Mouse (Mus musculus): ENCODE results near the gene Gzmc. TPM values are rescaled to one million over a fixed set of nuclear protein-coding genes. Genes with fewer than 3 reads are reported as not detected.
"Not testable (repeated sequence)": the region's sequence is repeated elsewhere in the genome, so short reads cannot be mapped to it uniquely, and the experiment has no call there.

Gene Gzmc
- polyA plus RNA-seq, 1 experiment from 2014 or later, result not detected

DNA sequence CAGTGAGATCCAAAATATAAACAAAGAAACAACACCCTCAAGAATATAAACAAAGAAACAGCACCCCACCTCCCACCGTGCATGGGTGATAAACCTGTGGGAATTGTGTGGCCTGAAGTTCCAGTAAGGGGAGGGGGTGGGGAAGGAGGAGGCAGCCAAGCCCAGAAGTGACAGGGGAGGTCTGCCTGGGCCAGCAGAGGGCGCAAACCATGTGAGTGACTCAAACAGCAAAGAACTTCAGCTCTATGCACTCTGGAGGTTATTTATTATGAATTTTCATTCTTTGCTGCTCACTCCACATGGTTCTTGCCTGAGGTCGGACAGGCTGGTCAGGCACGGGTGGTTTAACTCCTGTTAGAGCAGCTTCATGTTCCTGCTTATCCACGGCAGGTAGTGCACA lies 29.4 kb downstream of the Gzmc start:
- not testable (repeated sequence) for H3K9me3 ChIP-seq (ENCODE audit: control insufficient read depth, low read length); H3K4me1 ChIP-seq (replicated peaks; ENCODE audit: control insufficient read depth, insufficient read depth, low read length); H3K36me3 ChIP-seq (ENCODE audit: control insufficient read depth, insufficient read depth); H3K4me2 ChIP-seq (ENCODE audit: low read length); H3K4me3 ChIP-seq (replicated peaks; ENCODE audit: low read length); H3K27ac ChIP-seq (ENCODE audit: low read length); H3K9ac ChIP-seq (replicated peaks; ENCODE audit: low read depth, low read length); ATAC-seq; H3K27me3 ChIP-seq (replicated peaks; ENCODE audit: control insufficient read depth, insufficient read depth, low read length)
- WGBS, result 41% methylated on average over 5 of the region's 5 CpGs

DNA sequence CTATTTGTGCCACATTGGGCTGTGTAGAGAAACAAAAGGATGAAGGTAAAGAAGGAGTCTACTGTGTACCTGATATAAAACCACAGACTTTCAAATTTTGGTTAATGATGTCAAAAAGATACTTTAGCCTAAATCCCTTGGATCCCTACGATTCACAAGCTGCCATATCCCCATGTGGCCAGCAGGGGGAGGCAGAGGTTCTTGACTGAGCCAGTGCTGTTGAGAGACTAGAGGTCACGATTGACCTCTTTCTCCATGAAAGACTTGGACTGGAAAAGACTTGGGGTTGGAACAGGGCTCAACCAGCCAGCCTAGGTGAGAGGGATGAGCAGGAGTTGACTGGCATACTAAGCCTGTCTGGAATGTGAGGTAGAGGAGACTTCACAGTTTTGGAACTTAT lies 30.5 kb downstream of the Gzmc start:
- ATAC-seq, result no peak
- WGBS, result 6% methylated on average over 2 of the region's 2 CpGs

GRCm38 (mm10) chr14:56186946-56187345 lies 47.5 kb downstream of the Gzmc start:
- ATAC-seq, result no peak
- Histone ChIP-seq H3K27me3 (replicated peaks; ENCODE audit: control insufficient read depth, insufficient read depth, low read length) (no peaks in the 10 kb centered on the region), H3K27ac (ENCODE audit: low read length) (no peak overlapping the region), H3K4me3 (replicated peaks; ENCODE audit: low read length) (no peak overlapping the region), H3K9ac (replicated peaks; ENCODE audit: low read depth, low read length) (no peak overlapping the region), H3K36me3 (ENCODE audit: control insufficient read depth, insufficient read depth) (no peaks in the 10 kb centered on the region), H3K9me3 (ENCODE audit: control insufficient read depth, low read length) (no peaks in the 10 kb centered on the region), H3K4me1 (replicated peaks; ENCODE audit: control insufficient read depth, insufficient read depth, low read length) (no peaks in the 10 kb centered on the region), H3K4me2 (ENCODE audit: low read length) (no peak overlapping the region)
- WGBS, result 61% methylated on average over 6 of the region's 6 CpGs

More for the DNA sequence above, 30.5 kb downstream of the Gzmc start:
- Histone ChIP-seq H3K4me3 (replicated peaks; ENCODE audit: low read length) (no peak overlapping the region), H3K4me1 (replicated peaks; ENCODE audit: control insufficient read depth, insufficient read depth, low read length) (no peaks in the 10 kb centered on the region), H3K9ac (replicated peaks; ENCODE audit: low read depth, low read length) (no peak overlapping the region), H3K9me3 (ENCODE audit: control insufficient read depth, low read length) (no peaks in the 10 kb centered on the region), H3K4me2 (ENCODE audit: low read length) (no peak overlapping the region), H3K36me3 (ENCODE audit: control insufficient read depth, insufficient read depth) (no peaks in the 10 kb centered on the region), H3K27me3 (replicated peaks; ENCODE audit: control insufficient read depth, insufficient read depth, low read length) (no peaks in the 10 kb centered on the region), H3K27ac (ENCODE audit: low read length) (no peak overlapping the region)

GRCm38 (mm10) chr14:56186521-56186920 lies 47.9 kb downstream of the Gzmc start:
- no peak overlapping the region for H3K4me3 ChIP-seq (replicated peaks; ENCODE audit: low read length)
- no peak overlapping the region for H3K9ac ChIP-seq (replicated peaks; ENCODE audit: low read depth, low read length)
- H3K9me3 ChIP-seq (ENCODE audit: control insufficient read depth, low read length), result no peaks in the 10 kb centered on the region
- ATAC-seq, result no peak
- no peaks in the 10 kb centered on the region for H3K4me1 ChIP-seq (replicated peaks; ENCODE audit: control insufficient read depth, insufficient read depth, low read length)
- H3K36me3 ChIP-seq (ENCODE audit: control insufficient read depth, insufficient read depth), result no peaks in the 10 kb centered on the region
- no peaks in the 10 kb centered on the region for H3K27me3 ChIP-seq (replicated peaks; ENCODE audit: control insufficient read depth, insufficient read depth, low read length)
- 80% methylated on average over 5 of the region's 5 CpGs for WGBS
- H3K27ac ChIP-seq (ENCODE audit: low read length), result no peak overlapping the region
- no peak overlapping the region for H3K4me2 ChIP-seq (ENCODE audit: low read length)

Other genes with a start within 250 kb of the Gzmc start
- not detected in 2 replicates for gene Mcpt1, start 216.7 kb downstream of the Gzmc start, polyA plus RNA-seq (2015; fragmentation: Nextera tagmentation; extraction: Ambion mirVana)
- not detected in 2 replicates for gene Mcpt9, start 204.2 kb downstream of the Gzmc start, polyA plus RNA-seq (2015; fragmentation: Nextera tagmentation; extraction: Ambion mirVana)
- not detected in 2 replicates for gene Mcpt2, start 192.6 kb downstream of the Gzmc start, polyA plus RNA-seq (2015; fragmentation: Nextera tagmentation; extraction: Ambion mirVana)
- not detected in 2 replicates for gene Mcpt4, start 172.3 kb downstream of the Gzmc start, polyA plus RNA-seq (2015; fragmentation: Nextera tagmentation; extraction: Ambion mirVana)
- not detected in 2 replicates for gene Mcpt8, start 149.4 kb downstream of the Gzmc start, polyA plus RNA-seq (2015; fragmentation: Nextera tagmentation; extraction: Ambion mirVana)
- not detected in 2 replicates for gene Ctsg, start 132.1 kb downstream of the Gzmc start, polyA plus RNA-seq (2015; fragmentation: Nextera tagmentation; extraction: Ambion mirVana)
- gene Gzme, start 114.0 kb downstream of the Gzmc start, polyA plus RNA-seq (2015; fragmentation: Nextera tagmentation; extraction: Ambion mirVana), result not detected in 2 replicates
- gene Gzmd, start 102.0 kb downstream of the Gzmc start, polyA plus RNA-seq (2015; fragmentation: Nextera tagmentation; extraction: Ambion mirVana), result not detected in 2 replicates
- not detected in 2 replicates for gene Gzmg, start 75.1 kb downstream of the Gzmc start, polyA plus RNA-seq (2015; fragmentation: Nextera tagmentation; extraction: Ambion mirVana)
- gene Gzmn, start 60.1 kb downstream of the Gzmc start, polyA plus RNA-seq (2015; fragmentation: Nextera tagmentation; extraction: Ambion mirVana), result not detected in 2 replicates
- not detected in 2 replicates for gene Gzmf, start 23.2 kb downstream of the Gzmc start, polyA plus RNA-seq (2015; fragmentation: Nextera tagmentation; extraction: Ambion mirVana)
- not detected in 2 replicates for gene Gzmb, start 27.6 kb upstream of the Gzmc start, polyA plus RNA-seq (2015; fragmentation: Nextera tagmentation; extraction: Ambion mirVana)
- gene Atp12a, start 130.4 kb upstream of the Gzmc start, polyA plus RNA-seq (2015; fragmentation: Nextera tagmentation; extraction: Ambion mirVana), result 0.29 and 0.30 TPM in 2 replicates
- gene Rnf17, start 167.9 kb upstream of the Gzmc start, polyA plus RNA-seq (2015; fragmentation: Nextera tagmentation; extraction: Ambion mirVana), result 0.66 and 1.0 TPM in 2 replicates